Mouse (Mus musculus) hindbrain, embryonic 15.5 days (tissue): ENCODE data around the gene Lpin3. TPM values are rescaled to one million over a fixed set of nuclear protein-coding genes. Genes with fewer than 3 reads are reported as not detected.

Experiments
- ATAC-seq: fragments of 200-750 bp; cut with Nextera tagmentation; 2 replicates; pipeline ENCODE4 v1.8.0; 2017; ENCODE audit warnings: low read depth, moderate number of reproducible peaks, moderate TSS enrichment; ENCODE audit not compliant: low FRiP score
- H3K27ac ChIP-seq: fragments of 300-500 bp; sonication (generic); replicated peaks from 2 replicates; pipeline ENCODE4 v1.5.1; 2015; ENCODE audit warnings: mild to moderate bottlenecking, inconsistent platforms
- H3K27me3 ChIP-seq: fragments of 300-500 bp; sonication (generic); 2 replicates; pipeline ENCODE4 v1.6.1; 2015; ENCODE audit warnings: control low read depth, inconsistent platforms
- H3K36me3 ChIP-seq: fragments of 300-500 bp; sonication (generic); 2 replicates; pipeline ENCODE4 v1.6.1; 2015; ENCODE audit warnings: control low read depth, inconsistent platforms
- H3K4me1 ChIP-seq: fragments of 300-500 bp; sonication (generic); replicated peaks from 2 replicates; pipeline ENCODE4 v1.6.1; 2015; ENCODE audit warnings: control low read depth, inconsistent platforms
- H3K4me2 ChIP-seq: fragments of 300-500 bp; sonication (generic); 2 replicates; pipeline ENCODE4 v1.6.1; 2015; ENCODE audit warnings: moderate library complexity, mild to moderate bottlenecking, inconsistent platforms
- H3K4me3 ChIP-seq: fragments of 300-500 bp; sonication (generic); 2 replicates; pipeline ENCODE4 v1.5.1; 2015; ENCODE audit warnings: mild to moderate bottlenecking, inconsistent platforms
- H3K9ac ChIP-seq: fragments of 300-500 bp; sonication (generic); 2 replicates; pipeline ENCODE4 v1.6.1; 2015; ENCODE audit warnings: inconsistent platforms
- H3K9me3 ChIP-seq: fragments of 300-500 bp; sonication (generic); 2 replicates; pipeline ENCODE4 v1.6.1; 2016; ENCODE audit warnings: control low read depth, inconsistent platforms
- WGBS: fragments of 180-500 bp; shearing (Covaris S2); methylation state at CpG from one replicate; pipeline ENCODE4 v1.1.7; 2015; 5-methylcytosine and 5-hydroxymethylcytosine counted together
- polyA plus RNA-seq: library from polyadenylated mRNA; unstranded; fragments of >200 nt; fragmentation: Nextera tagmentation; extraction: Ambion mirVana; gene quantifications from 2 replicates; pipeline ENCODE4 v1.2.1, GENCODE M21; 2015

The Lpin3 gene
- polyA plus RNA-seq, 1 experiment from 2014 or later = 0.61 TPM

DNA sequence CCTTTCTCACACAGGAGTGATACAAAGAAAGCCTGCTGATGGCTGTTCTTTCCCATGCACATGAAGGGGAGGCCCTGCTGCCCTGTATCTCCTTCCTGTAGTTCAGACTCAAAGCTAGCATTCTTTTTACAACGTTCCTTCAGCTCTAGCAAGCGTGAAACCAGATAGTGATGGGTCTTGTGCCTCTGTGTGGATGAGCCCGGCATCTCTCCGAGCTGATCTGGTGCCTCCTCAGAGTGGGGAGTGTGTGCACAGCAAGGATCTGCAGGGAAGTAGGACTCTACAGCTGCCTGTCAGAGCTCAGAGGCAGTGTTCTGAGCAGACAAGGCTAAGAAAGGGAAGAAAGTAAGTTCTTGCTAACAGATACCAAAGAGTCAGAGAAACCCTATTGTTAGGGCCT lies 71.1 kb downstream of the Lpin3 start:
- 81% methylated on average over 4 of the region's 4 CpGs for WGBS
- no peak overlapping the region for H3K9ac ChIP-seq

DNA sequence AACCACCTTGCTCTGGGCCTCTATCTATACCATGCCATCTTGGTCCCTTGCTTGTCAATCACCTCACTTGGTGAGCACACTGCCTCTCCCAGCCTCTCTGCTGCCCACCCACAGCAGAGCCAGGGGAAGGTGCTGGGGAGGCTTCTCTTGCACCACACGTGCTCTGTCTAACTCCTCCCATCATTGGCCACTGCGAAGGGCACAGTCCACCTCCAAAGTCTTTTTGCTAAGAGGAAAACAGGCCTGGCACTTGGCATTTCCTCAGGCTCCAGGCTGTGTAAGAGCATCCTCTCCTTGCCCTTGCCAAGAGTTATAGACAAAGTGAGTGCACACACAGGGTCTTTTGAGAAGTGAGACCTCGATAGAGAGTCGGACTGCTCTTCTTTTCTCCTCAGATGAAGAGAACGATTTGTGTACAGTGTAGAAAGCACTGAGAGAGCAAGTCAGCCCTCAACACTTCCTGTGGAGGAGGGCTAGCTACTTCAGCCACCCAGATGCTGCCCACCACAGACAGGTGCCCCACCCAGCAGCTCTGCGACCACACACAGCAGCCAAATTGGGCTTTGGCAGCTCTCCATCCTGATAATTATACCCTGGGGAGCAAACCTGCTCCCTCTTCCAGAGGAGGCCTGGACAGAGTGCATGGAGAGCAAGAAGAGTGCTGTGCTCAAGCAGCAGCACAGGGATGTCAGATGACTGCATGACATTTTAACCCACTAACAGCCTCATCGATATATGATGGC lies 72.8 kb downstream of the Lpin3 start:
- H3K9me3 ChIP-seq = no peaks in the 10 kb centered on the region
- ATAC-seq = peak; percentile 68
- peaks cover 66% of the 10 kb centered on the region for H3K36me3 ChIP-seq
- no peak overlapping the region for H3K4me3 ChIP-seq
- H3K4me1 ChIP-seq = no peaks in the 10 kb centered on the region
- no peak overlapping the region for H3K9ac ChIP-seq
- H3K27me3 ChIP-seq = no peaks in the 10 kb centered on the region
- no peak overlapping the region for H3K4me2 ChIP-seq
- H3K27ac ChIP-seq = no peak overlapping the region
- 69% methylated on average over 7 of the region's 7 CpGs for WGBS

More for the DNA sequence above, 71.1 kb downstream of the Lpin3 start:
- Histone ChIP-seq H3K9me3 (no peaks in the 10 kb centered on the region), H3K27me3 (no peaks in the 10 kb centered on the region), H3K4me2 (no peak overlapping the region), H3K27ac (no peak overlapping the region), H3K4me3 (no peak overlapping the region), H3K36me3 (peaks cover 68% of the 10 kb centered on the region), H3K4me1 (no peaks in the 10 kb centered on the region)
- ATAC-seq = no peak

DNA sequence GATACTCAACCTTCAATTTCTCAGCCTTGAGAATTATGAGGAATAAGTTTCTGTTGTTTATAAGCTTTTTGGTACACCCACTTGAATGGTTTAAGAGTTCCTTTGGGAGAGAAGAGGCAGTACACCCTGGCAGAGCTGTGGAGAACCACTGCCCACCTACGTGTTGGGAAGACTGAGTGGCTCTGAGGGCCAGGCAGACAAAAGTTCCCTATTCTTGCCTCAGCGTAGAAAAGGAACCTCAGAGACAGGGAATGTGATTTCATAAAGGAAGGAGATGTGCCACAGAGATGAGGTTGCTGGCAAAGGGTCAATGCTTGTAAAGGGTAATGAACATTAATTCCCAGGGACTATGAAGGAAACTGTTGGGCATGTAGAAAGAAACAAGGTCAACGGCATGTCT lies 74.1 kb downstream of the Lpin3 start:
- H3K4me1 ChIP-seq = no peaks in the 10 kb centered on the region
- H3K4me3 ChIP-seq = no peak overlapping the region
- no peaks in the 10 kb centered on the region for H3K27me3 ChIP-seq
- H3K9ac ChIP-seq = no peak overlapping the region
- ATAC-seq = no peak
- no peaks in the 10 kb centered on the region for H3K9me3 ChIP-seq
- H3K36me3 ChIP-seq = peaks cover 58% of the 10 kb centered on the region
- 91% methylated on average over 3 of the region's 3 CpGs for WGBS
- H3K4me2 ChIP-seq = no peak overlapping the region
- no peak overlapping the region for H3K27ac ChIP-seq

DNA sequence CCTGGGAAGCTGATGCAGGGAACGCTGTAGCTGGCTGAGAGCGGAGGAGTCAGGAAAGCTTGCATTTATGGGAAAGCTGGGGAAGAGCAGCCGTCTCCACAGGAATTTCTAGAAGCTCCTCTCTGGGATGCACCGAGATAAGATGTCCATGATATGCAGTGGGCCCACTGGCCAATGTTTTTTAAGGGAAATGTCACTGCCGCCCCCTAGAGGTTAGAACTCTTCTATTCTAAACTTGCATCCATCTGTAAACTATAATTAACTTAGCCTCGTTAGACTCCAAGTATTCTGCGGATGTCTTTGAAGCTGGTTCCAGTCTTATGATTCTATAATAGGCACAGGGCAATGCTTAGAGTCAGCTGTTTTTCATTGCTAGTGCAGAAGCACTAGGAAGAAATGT lies 74.9 kb downstream of the Lpin3 start:
- WGBS = 78% methylated on average over 7 of the region's 7 CpGs
- no peak overlapping the region for H3K4me3 ChIP-seq
- H3K9me3 ChIP-seq = no peaks in the 10 kb centered on the region
- H3K36me3 ChIP-seq = peaks cover 59% of the 10 kb centered on the region
- no peak overlapping the region for H3K27ac ChIP-seq
- no peaks in the 10 kb centered on the region for H3K4me1 ChIP-seq
- ATAC-seq = no peak
- H3K27me3 ChIP-seq = no peaks in the 10 kb centered on the region
- H3K4me2 ChIP-seq = no peak overlapping the region
- H3K9ac ChIP-seq = no peak overlapping the region

Other genes starting within 250 kb of the Lpin3 start
- 66.2 and 69.7 TPM in 2 replicates for gene Top1, start 234.8 kb upstream of the Lpin3 start, polyA plus RNA-seq
- gene Plcg1, start 149.4 kb upstream of the Lpin3 start, polyA plus RNA-seq = 55.1 and 56.5 TPM in 2 replicates
- gene Zhx3, start 7.7 kb upstream of the Lpin3 start, polyA plus RNA-seq = 20.6 and 22.5 TPM in 2 replicates
- 0.66 TPM in 2 replicates for gene Emilin3, start 31.7 kb downstream of the Lpin3 start, polyA plus RNA-seq
- gene Chd6, start 228.4 kb downstream of the Lpin3 start, polyA plus RNA-seq = 33.9 and 35.2 TPM in 2 replicates